Mouse (Mus musculus): Measurements from ENCODE around the gene 2310022A10Rik. TPM values are rescaled to one million over a fixed set of nuclear protein-coding genes. Genes with fewer than 3 reads are reported as not detected.
A peak's percentile ranks its signal among the peaks of the same experiment; 100 is the strongest.

The 2310022A10Rik gene
- polyA plus RNA-seq, 1 experiment from 2014 or later: 21.8 TPM

GRCm38 (mm10) chr7:27577589-27577988 lies 24.6 kb downstream of the 2310022A10Rik start:
- H3K27ac ChIP-seq (ENCODE audit: low read length): no peak overlapping the region
- no peaks in the 10 kb centered on the region for H3K9me3 ChIP-seq (ENCODE audit: control insufficient read depth, low read length)
- no peak overlapping the region for H3K9ac ChIP-seq (ENCODE audit: low read depth, low read length)
- H3K4me3 ChIP-seq (ENCODE audit: low read length): no peak overlapping the region
- H3K4me2 ChIP-seq (ENCODE audit: low read depth, low read length): no peak overlapping the region
- no peaks in the 10 kb centered on the region for H3K27me3 ChIP-seq (replicated peaks; ENCODE audit: control insufficient read depth, insufficient read depth, low read length)
- H3K36me3 ChIP-seq (ENCODE audit: control insufficient read depth, insufficient read depth, low read length): peaks cover 23% of the 10 kb centered on the region
- ATAC-seq: no peak
- no peaks in the 10 kb centered on the region for H3K4me1 ChIP-seq (ENCODE audit: control insufficient read depth, insufficient read depth, low read length)
- 84% methylated on average over 6 of the region's 6 CpGs for WGBS

- H3K4me1 ChIP-seq (ENCODE audit: control insufficient read depth, insufficient read depth, low read length): no peaks in the 10 kb centered on the region
- no peak overlapping the region for H3K4me3 ChIP-seq (ENCODE audit: low read length)
- no peak overlapping the region for H3K9ac ChIP-seq (ENCODE audit: low read depth, low read length)
- no peak overlapping the region for H3K27ac ChIP-seq (ENCODE audit: low read length)
- ATAC-seq: no peak
- H3K36me3 ChIP-seq (ENCODE audit: control insufficient read depth, insufficient read depth, low read length): peaks cover 23% of the 10 kb centered on the region
- H3K4me2 ChIP-seq (ENCODE audit: low read depth, low read length): no peak overlapping the region
- no peaks in the 10 kb centered on the region for H3K9me3 ChIP-seq (ENCODE audit: control insufficient read depth, low read length)
- H3K27me3 ChIP-seq (replicated peaks; ENCODE audit: control insufficient read depth, insufficient read depth, low read length): no peaks in the 10 kb centered on the region
- 92% methylated on average over 7 of the region's 7 CpGs for WGBS
These were observed 25.4 kb downstream of the 2310022A10Rik start for GRCm38 (mm10) chr7:27578465-27578864.

- Histone ChIP-seq H3K4me2 (ENCODE audit: low read depth, low read length) (no peak overlapping the region), H3K9me3 (ENCODE audit: control insufficient read depth, low read length) (no peaks in the 10 kb centered on the region), H3K9ac (ENCODE audit: low read depth, low read length) (no peak overlapping the region), H3K27me3 (replicated peaks; ENCODE audit: control insufficient read depth, insufficient read depth, low read length) (no peaks in the 10 kb centered on the region), H3K4me1 (ENCODE audit: control insufficient read depth, insufficient read depth, low read length) (no peaks in the 10 kb centered on the region), H3K27ac (ENCODE audit: low read length) (no peak overlapping the region), H3K36me3 (ENCODE audit: control insufficient read depth, insufficient read depth, low read length) (peaks cover 18% of the 10 kb centered on the region), H3K4me3 (ENCODE audit: low read length) (no peak overlapping the region)
- ATAC-seq: no peak
- WGBS: 90% methylated on average over 14 of the region's 14 CpGs
These were observed 27.5 kb downstream of the 2310022A10Rik start for GRCm38 (mm10) chr7:27580380-27581174.

- Histone ChIP-seq H3K9ac (ENCODE audit: low read depth, low read length) (no peak overlapping the region), H3K27me3 (replicated peaks; ENCODE audit: control insufficient read depth, insufficient read depth, low read length) (no peaks in the 10 kb centered on the region), H3K4me3 (ENCODE audit: low read length) (no peak overlapping the region), H3K9me3 (ENCODE audit: control insufficient read depth, low read length) (no peaks in the 10 kb centered on the region), H3K36me3 (ENCODE audit: control insufficient read depth, insufficient read depth, low read length) (0 out of 2 replicates have a peak, but pooled peaks cover 5% of the 10 kb centered on the region), H3K4me2 (ENCODE audit: low read depth, low read length) (no peak overlapping the region), H3K4me1 (ENCODE audit: control insufficient read depth, insufficient read depth, low read length) (0 out of 2 replicates have a peak, but pooled peaks cover 4% of the 10 kb centered on the region), H3K27ac (ENCODE audit: low read length) (no peak overlapping the region)
- ATAC-seq: no peak
- WGBS: 75% methylated on average over 2 of the region's 2 CpGs
These were observed 33.8 kb downstream of the 2310022A10Rik start for GRCm38 (mm10) chr7:27586861-27587260.

- Histone ChIP-seq H3K4me2 (ENCODE audit: low read depth, low read length) (no peak overlapping the region), H3K4me3 (ENCODE audit: low read length) (no peak overlapping the region), H3K9ac (ENCODE audit: low read depth, low read length) (no peak overlapping the region), H3K9me3 (ENCODE audit: control insufficient read depth, low read length) (no peaks in the 10 kb centered on the region), H3K36me3 (ENCODE audit: control insufficient read depth, insufficient read depth, low read length) (no peaks in the 10 kb centered on the region), H3K27me3 (replicated peaks; ENCODE audit: control insufficient read depth, insufficient read depth, low read length) (no peaks in the 10 kb centered on the region), H3K4me1 (ENCODE audit: control insufficient read depth, insufficient read depth, low read length) (peaks cover 6% of the 10 kb centered on the region; the same call in 1 of the 2 replicates), H3K27ac (ENCODE audit: low read length) (no peak overlapping the region)
- 82% methylated on average over 2 of the region's 2 CpGs for WGBS
- ATAC-seq: no peak
These were observed 34.7 kb downstream of the 2310022A10Rik start for GRCm38 (mm10) chr7:27587741-27588140.

- Histone ChIP-seq H3K9ac (ENCODE audit: low read depth, low read length) (no peak overlapping the region), H3K27me3 (replicated peaks; ENCODE audit: control insufficient read depth, insufficient read depth, low read length) (no peaks in the 10 kb centered on the region), H3K9me3 (ENCODE audit: control insufficient read depth, low read length) (no peaks in the 10 kb centered on the region), H3K4me3 (ENCODE audit: low read length) (no peak overlapping the region), H3K27ac (ENCODE audit: low read length) (no peak overlapping the region), H3K36me3 (ENCODE audit: control insufficient read depth, insufficient read depth, low read length) (no peaks in the 10 kb centered on the region), H3K4me1 (ENCODE audit: control insufficient read depth, insufficient read depth, low read length) (peaks cover 14% of the 10 kb centered on the region), H3K4me2 (ENCODE audit: low read depth, low read length) (no peak overlapping the region)
- WGBS: 93% methylated on average over 4 of the region's 4 CpGs
- no peak for ATAC-seq
These were observed 37.1 kb downstream of the 2310022A10Rik start for GRCm38 (mm10) chr7:27590088-27590487.

- ATAC-seq: no peak
- peak overlapping the region; percentile 81 for H3K4me3 ChIP-seq (ENCODE audit: low read length)
- H3K4me2 ChIP-seq (ENCODE audit: low read depth, low read length): peak overlapping the region; percentile 50
- 55% methylated on average over 4 of the region's 4 CpGs for WGBS
- H3K9ac ChIP-seq (ENCODE audit: low read depth, low read length): peak overlapping the region; percentile 92
- peaks cover 14% of the 10 kb centered on the region for H3K4me1 ChIP-seq (ENCODE audit: control insufficient read depth, insufficient read depth, low read length)
- no peaks in the 10 kb centered on the region for H3K9me3 ChIP-seq (ENCODE audit: control insufficient read depth, low read length)
- no peaks in the 10 kb centered on the region for H3K27me3 ChIP-seq (replicated peaks; ENCODE audit: control insufficient read depth, insufficient read depth, low read length)
- H3K36me3 ChIP-seq (ENCODE audit: control insufficient read depth, insufficient read depth, low read length): no peaks in the 10 kb centered on the region
- peak overlapping the region; percentile 98 for H3K27ac ChIP-seq (ENCODE audit: low read length)
These were observed 37.7 kb downstream of the 2310022A10Rik start for GRCm38 (mm10) chr7:27590566-27591213.

GRCm38 (mm10) chr7:27591266-27592216 lies 38.5 kb downstream of the 2310022A10Rik start, which contains the start of gene Akt2:
Gene Akt2, plus strand, starts transcription at chr7:27591552.
- Histone ChIP-seq H3K27ac (ENCODE audit: low read length) (peak within 1 kb of the TSS; percentile 98), H3K9ac (ENCODE audit: low read depth, low read length) (peak within 1 kb of the TSS; percentile 92), H3K9me3 (ENCODE audit: control insufficient read depth, low read length) (no peaks in the 10 kb centered on the region), H3K27me3 (replicated peaks; ENCODE audit: control insufficient read depth, insufficient read depth, low read length) (no peaks in the 10 kb centered on the region), H3K4me2 (ENCODE audit: low read depth, low read length) (peak within 1 kb of the TSS; percentile 67), H3K4me3 (ENCODE audit: low read length) (peak within 1 kb of the TSS; percentile 81), H3K36me3 (ENCODE audit: control insufficient read depth, insufficient read depth, low read length) (no peaks in the 10 kb centered on the region), H3K4me1 (ENCODE audit: control insufficient read depth, insufficient read depth, low read length) (peaks cover 21% of the 10 kb centered on the region)
- under 1% methylated on average over 62 of the region's 71 CpGs for WGBS
- peak; percentile 90 for ATAC-seq
